Mouse (Mus musculus): Measurements from ENCODE around the gene Gns. TPM values are rescaled to one million over a fixed set of nuclear protein-coding genes. Genes with fewer than 3 reads are reported as not detected.

Gns gene
- polyA plus RNA-seq, 1 experiment from 2014 or later: 50.8 TPM

DNA sequence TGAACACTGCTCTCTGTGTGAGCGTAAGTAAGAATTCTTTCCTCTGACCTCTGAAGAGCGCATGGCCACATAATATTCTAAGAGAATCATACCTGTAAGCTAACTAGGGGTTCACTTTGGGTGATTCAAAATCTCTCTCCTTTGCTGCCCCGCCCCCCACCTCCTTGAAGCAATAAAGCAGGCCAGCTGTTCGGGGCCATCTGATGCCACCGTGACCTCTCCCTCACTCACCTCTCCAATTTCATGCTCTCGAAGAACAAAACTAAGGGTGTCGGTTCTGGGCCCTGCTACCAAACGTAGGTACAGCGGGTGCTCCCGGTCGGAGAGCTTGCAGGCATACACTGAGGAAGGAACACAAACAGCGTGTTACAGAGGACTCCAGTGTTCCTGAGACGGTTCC lies 49.2 kb downstream of the Gns start:
- no peak overlapping the region for H3K4me3 ChIP-seq
- H3K9ac ChIP-seq: no peak overlapping the region
- no peaks in the 10 kb centered on the region for H3K27me3 ChIP-seq
- no peaks in the 10 kb centered on the region for H3K9me3 ChIP-seq (replicated peaks)
- peaks cover 10% of the 10 kb centered on the region for H3K4me1 ChIP-seq
- no peak for ATAC-seq (ENCODE audit: low FRiP score)
- peaks cover 5% of the 10 kb centered on the region; the same call in 1 of the 2 replicates for H3K36me3 ChIP-seq
- WGBS: 81% methylated on average over 13 of the region's 13 CpGs
- H3K27ac ChIP-seq: no peak overlapping the region
- H3K4me2 ChIP-seq (replicated peaks): no peak overlapping the region

DNA sequence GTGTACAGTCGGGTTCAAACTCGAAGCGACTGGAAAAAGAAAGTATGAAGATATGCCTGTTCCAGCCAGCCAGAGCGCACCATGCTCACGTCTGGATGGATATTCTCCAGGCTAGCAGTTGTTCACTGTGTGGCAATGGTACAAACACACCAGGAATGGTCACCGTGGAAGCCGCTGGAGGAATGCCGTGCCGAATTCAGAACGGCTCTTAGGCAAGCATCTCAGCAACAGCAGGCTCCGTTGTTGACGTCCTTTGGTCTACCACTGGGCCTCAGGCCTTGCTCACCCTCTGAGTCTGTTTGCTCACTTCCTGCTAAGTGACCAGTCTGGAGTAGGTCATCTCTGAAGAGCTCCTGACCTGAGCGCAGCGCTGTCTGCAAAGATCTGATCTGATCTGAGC lies 53.9 kb downstream of the Gns start:
- H3K4me1 ChIP-seq: peaks cover 42% of the 10 kb centered on the region
- no peak overlapping the region for H3K4me2 ChIP-seq (replicated peaks)
- no peak overlapping the region for H3K4me3 ChIP-seq
- 75% methylated on average over 14 of the region's 14 CpGs for WGBS
- no peak overlapping the region for H3K27ac ChIP-seq
- H3K36me3 ChIP-seq: no peaks in the 10 kb centered on the region
- H3K27me3 ChIP-seq: no peaks in the 10 kb centered on the region
- no peaks in the 10 kb centered on the region for H3K9me3 ChIP-seq (replicated peaks)
- H3K9ac ChIP-seq: no peak overlapping the region
- ATAC-seq (ENCODE audit: low FRiP score): no peak

- no peak overlapping the region for H3K4me3 ChIP-seq
- H3K27ac ChIP-seq: peak overlapping the region; percentile 57; the same call in 1 of the 2 replicates
- no peaks in the 10 kb centered on the region for H3K36me3 ChIP-seq
- no peak overlapping the region for H3K4me2 ChIP-seq (replicated peaks)
- ATAC-seq (ENCODE audit: low FRiP score): peak; percentile 71
- H3K9me3 ChIP-seq (replicated peaks): no peaks in the 10 kb centered on the region
- 61% methylated on average over 22 of the region's 22 CpGs for WGBS
- H3K27me3 ChIP-seq: no peaks in the 10 kb centered on the region
- H3K4me1 ChIP-seq: peaks cover 48% of the 10 kb centered on the region
- no peak overlapping the region for H3K9ac ChIP-seq
These were observed 55.0 kb downstream of the Gns start for GRCm38 (mm10) chr10:121419640-121420470.

- 74% methylated on average over 9 of the region's 9 CpGs for WGBS
- Histone ChIP-seq H3K27ac (no peak overlapping the region), H3K27me3 (no peaks in the 10 kb centered on the region), H3K4me3 (no peak overlapping the region), H3K4me1 (peaks cover 48% of the 10 kb centered on the region), H3K9me3 (replicated peaks) (no peaks in the 10 kb centered on the region), H3K9ac (no peak overlapping the region), H3K4me2 (replicated peaks) (no peak overlapping the region), H3K36me3 (no peaks in the 10 kb centered on the region)
- ATAC-seq (ENCODE audit: low FRiP score): no peak
These were observed 56.1 kb downstream of the Gns start for GRCm38 (mm10) chr10:121421023-121421422.

DNA sequence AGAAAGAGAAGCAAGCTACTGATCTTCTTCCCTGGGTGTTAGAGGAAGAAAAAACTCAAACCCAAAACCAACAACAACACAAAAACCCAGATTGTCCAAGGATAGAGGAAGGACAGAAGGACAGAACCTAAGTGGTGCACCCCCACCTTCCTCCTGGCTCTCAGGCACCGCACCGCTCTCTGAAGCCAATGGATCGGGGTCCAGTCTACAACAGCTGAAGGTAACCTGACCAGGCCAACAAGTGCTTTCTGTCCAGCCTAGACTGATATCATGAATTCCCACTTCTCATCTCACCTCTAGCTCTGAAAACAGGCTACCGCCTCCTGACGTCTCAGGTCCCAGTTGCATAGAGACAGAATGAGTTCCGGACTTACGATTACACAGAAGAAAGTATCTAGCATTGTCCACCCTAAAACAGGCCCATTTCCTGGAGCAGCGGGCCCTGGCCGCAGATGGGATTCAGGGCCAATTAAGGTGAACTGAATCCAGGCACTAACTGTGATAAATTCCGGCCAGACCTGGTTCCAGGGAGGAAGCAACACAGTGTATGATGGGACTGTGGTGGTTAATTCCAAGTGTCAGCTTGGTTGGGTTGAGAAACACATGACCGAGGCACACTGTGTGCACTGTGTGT lies 56.9 kb downstream of the Gns start:
- WGBS: 92% methylated on average over 11 of the region's 11 CpGs
- Histone ChIP-seq H3K27ac (no peak overlapping the region), H3K27me3 (no peaks in the 10 kb centered on the region), H3K4me3 (no peak overlapping the region), H3K4me2 (replicated peaks) (no peak overlapping the region), H3K9me3 (replicated peaks) (no peaks in the 10 kb centered on the region), H3K9ac (no peak overlapping the region), H3K4me1 (peaks cover 43% of the 10 kb centered on the region), H3K36me3 (no peaks in the 10 kb centered on the region)
- no peak for ATAC-seq (ENCODE audit: low FRiP score)

DNA sequence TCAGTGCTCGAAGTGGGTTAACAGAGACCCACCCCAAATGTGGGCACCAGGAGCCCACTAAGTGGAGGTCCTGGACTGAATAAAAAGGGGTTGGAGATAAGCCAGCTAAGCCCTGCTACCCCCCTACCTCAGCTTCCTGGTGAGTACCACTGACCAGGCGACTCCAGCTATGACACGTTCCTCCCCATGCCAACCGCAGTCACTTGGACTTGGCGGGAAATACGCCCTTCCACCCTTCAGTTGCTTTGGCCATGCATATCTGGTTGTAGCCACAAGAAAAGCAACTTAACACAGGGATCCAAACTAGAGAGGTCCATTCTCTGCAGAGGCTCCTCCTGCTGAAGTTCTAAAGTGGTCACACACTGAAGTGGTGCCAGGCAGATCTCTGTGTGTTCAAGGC lies 57.4 kb downstream of the Gns start:
- WGBS: 86% methylated on average over 6 of the region's 6 CpGs
- Histone ChIP-seq H3K9ac (no peak overlapping the region), H3K27ac (no peak overlapping the region), H3K36me3 (no peaks in the 10 kb centered on the region), H3K9me3 (replicated peaks) (no peaks in the 10 kb centered on the region), H3K27me3 (no peaks in the 10 kb centered on the region), H3K4me3 (no peak overlapping the region), H3K4me1 (peaks cover 42% of the 10 kb centered on the region), H3K4me2 (replicated peaks) (no peak overlapping the region)
- no peak for ATAC-seq (ENCODE audit: low FRiP score)

- Histone ChIP-seq H3K4me1 (peaks cover 48% of the 10 kb centered on the region), H3K27ac (peak overlapping the region; percentile 75), H3K27me3 (no peaks in the 10 kb centered on the region), H3K36me3 (no peaks in the 10 kb centered on the region), H3K9ac (no peak overlapping the region), H3K4me2 (replicated peaks) (no peak overlapping the region; the same call in 1 of the 2 replicates), H3K9me3 (replicated peaks) (no peaks in the 10 kb centered on the region), H3K4me3 (no peak overlapping the region)
- no peak; the same call in 1 of the 2 replicates for ATAC-seq (ENCODE audit: low FRiP score)
- WGBS: 40% methylated on average over 16 of the region's 16 CpGs
These were observed 58.9 kb downstream of the Gns start for GRCm38 (mm10) chr10:121423541-121424349.

- Histone ChIP-seq H3K4me1 (peaks cover 45% of the 10 kb centered on the region), H3K27ac (no peak overlapping the region; the same call in 1 of the 2 replicates), H3K36me3 (no peaks in the 10 kb centered on the region), H3K9me3 (replicated peaks) (no peaks in the 10 kb centered on the region), H3K27me3 (no peaks in the 10 kb centered on the region), H3K4me3 (no peak overlapping the region), H3K4me2 (replicated peaks) (no peak overlapping the region), H3K9ac (no peak overlapping the region)
- ATAC-seq (ENCODE audit: low FRiP score): no peak
- WGBS: 73% methylated on average over 3 of the region's 3 CpGs
These were observed 59.6 kb downstream of the Gns start for GRCm38 (mm10) chr10:121424455-121424854.

GRCm38 (mm10) chr10:121425079-121425478 lies 60.2 kb downstream of the Gns start:
- no peaks in the 10 kb centered on the region for H3K9me3 ChIP-seq (replicated peaks)
- no peak overlapping the region for H3K4me3 ChIP-seq
- no peak overlapping the region for H3K27ac ChIP-seq
- H3K36me3 ChIP-seq: no peaks in the 10 kb centered on the region
- no peak for ATAC-seq (ENCODE audit: low FRiP score)
- H3K4me2 ChIP-seq (replicated peaks): no peak overlapping the region
- no peaks in the 10 kb centered on the region for H3K27me3 ChIP-seq
- H3K9ac ChIP-seq: no peak overlapping the region
- WGBS: 86% methylated on average over 5 of the region's 5 CpGs
- peaks cover 46% of the 10 kb centered on the region for H3K4me1 ChIP-seq

- no peaks in the 10 kb centered on the region for H3K27me3 ChIP-seq
- H3K4me1 ChIP-seq: peaks cover 44% of the 10 kb centered on the region
- H3K36me3 ChIP-seq: no peaks in the 10 kb centered on the region
- no peak overlapping the region for H3K27ac ChIP-seq
- H3K9me3 ChIP-seq (replicated peaks): no peaks in the 10 kb centered on the region
- no peak overlapping the region for H3K4me3 ChIP-seq
- ATAC-seq (ENCODE audit: low FRiP score): no peak
- H3K9ac ChIP-seq: no peak overlapping the region
- 80% methylated on average over 14 of the region's 14 CpGs for WGBS
- no peak overlapping the region for H3K4me2 ChIP-seq (replicated peaks)
These were observed 60.7 kb downstream of the Gns start for GRCm38 (mm10) chr10:121425506-121426025.

GRCm38 (mm10) chr10:121426458-121427070 lies 61.7 kb downstream of the Gns start:
- no peak overlapping the region for H3K4me3 ChIP-seq
- H3K27me3 ChIP-seq: no peaks in the 10 kb centered on the region
- H3K27ac ChIP-seq: no peak overlapping the region
- H3K9ac ChIP-seq: no peak overlapping the region
- peaks cover 36% of the 10 kb centered on the region for H3K4me1 ChIP-seq
- WGBS: 40% methylated on average over 5 of the region's 5 CpGs
- no peak for ATAC-seq (ENCODE audit: low FRiP score)
- H3K36me3 ChIP-seq: no peaks in the 10 kb centered on the region
- no peaks in the 10 kb centered on the region for H3K9me3 ChIP-seq (replicated peaks)
- H3K4me2 ChIP-seq (replicated peaks): no peak overlapping the region

- 58% methylated on average over 5 of the region's 5 CpGs for WGBS
- H3K4me1 ChIP-seq: peaks cover 36% of the 10 kb centered on the region
These were observed 62.2 kb downstream of the Gns start for GRCm38 (mm10) chr10:121427136-121427535.

More at GRCm38 (mm10) chr10:121427136-121427535, 62.2 kb downstream of the Gns start:
- Histone ChIP-seq H3K27me3 (no peaks in the 10 kb centered on the region), H3K36me3 (no peaks in the 10 kb centered on the region), H3K9ac (no peak overlapping the region), H3K4me3 (no peak overlapping the region), H3K9me3 (replicated peaks) (no peaks in the 10 kb centered on the region), H3K27ac (no peak overlapping the region), H3K4me2 (replicated peaks) (no peak overlapping the region)
- ATAC-seq (ENCODE audit: low FRiP score): no peak

All from hindbrain, embryonic 12.5 days (tissue).